ENCODE assay signal across 29 mouse cellular contexts in the genomic region with DNA sequence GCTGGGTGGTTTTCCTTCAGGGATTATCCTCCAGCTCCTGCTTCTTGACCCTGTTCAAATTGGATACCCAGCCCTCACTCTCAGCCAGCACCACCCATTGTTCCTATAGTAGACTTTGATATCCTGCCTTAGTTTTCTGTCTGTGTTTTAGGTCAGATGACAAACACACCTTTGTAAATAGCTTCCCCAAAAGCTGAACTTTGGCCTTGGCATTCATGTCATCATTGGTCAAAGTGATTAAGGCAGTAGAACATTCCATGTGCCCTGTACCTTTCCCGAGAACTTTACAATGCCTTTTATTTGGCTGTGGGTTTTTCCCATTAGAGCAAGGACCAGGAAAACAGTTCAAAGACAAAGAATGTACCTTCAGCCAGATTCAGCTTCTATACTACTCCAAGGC.
"Had no signal": no experiment of that assay in that cellular context is flagged by ENCODE, and none has a peak within 500 bp of the region (broad histone marks: within the 10 kb centered on the region; RNA-seq: fewer than 3 reads in every experiment).

No protein-coding gene starts in this region.

- H3K36me3 ChIP-seq: limb, embryonic 10.5 days; limb, embryonic 12.5 days; limb, embryonic 13.5 days; limb, embryonic 15.5 days; liver, embryonic 13.5 days; liver, embryonic 15.5 days; lung, embryonic 15.5 days; midbrain, embryonic 10.5 days; midbrain, embryonic 12.5 days; midbrain, embryonic 13.5 days; midbrain, embryonic 15.5 days had no signal

- H3K4me3 ChIP-seq: left cerebral cortex, adult 2 months; limb, embryonic 10.5 days; limb, embryonic 12.5 days; limb, embryonic 13.5 days; limb, embryonic 15.5 days; liver, embryonic 13.5 days; liver, embryonic 15.5 days; lung, embryonic 15.5 days; megakaryocyte, embryonic 14.5 days; midbrain, embryonic 10.5 days; midbrain, embryonic 12.5 days; midbrain, embryonic 13.5 days; midbrain, embryonic 15.5 days; myocyte had no signal

- H3K4me2 ChIP-seq: limb, embryonic 12.5 days; limb, embryonic 13.5 days; limb, embryonic 15.5 days; liver, embryonic 13.5 days; liver, embryonic 15.5 days; lung, embryonic 14.5 days; lung, embryonic 15.5 days; midbrain, embryonic 11.5 days; midbrain, embryonic 12.5 days; midbrain, embryonic 13.5 days; midbrain, embryonic 15.5 days had no signal

- H3K4me1 ChIP-seq: limb, embryonic 10.5 days; limb, embryonic 12.5 days; limb, embryonic 13.5 days; limb, embryonic 15.5 days; liver, embryonic 13.5 days; liver, embryonic 15.5 days; lung, embryonic 15.5 days; midbrain, embryonic 12.5 days had no signal

- H3K9me3 ChIP-seq: limb, embryonic 10.5 days; limb, embryonic 12.5 days; limb, embryonic 13.5 days; limb, embryonic 15.5 days; liver, embryonic 13.5 days; liver, embryonic 15.5 days; lung, embryonic 15.5 days; megakaryocyte, embryonic 14.5 days; midbrain, embryonic 10.5 days; midbrain, embryonic 12.5 days; midbrain, embryonic 13.5 days; midbrain, embryonic 15.5 days had no signal

- H3K9ac ChIP-seq: limb, embryonic 12.5 days; limb, embryonic 13.5 days; limb, embryonic 15.5 days; liver, embryonic 13.5 days; liver, embryonic 14.5 days; liver, embryonic 15.5 days; lung, embryonic 14.5 days; lung, embryonic 15.5 days; midbrain, embryonic 12.5 days; midbrain, embryonic 13.5 days; midbrain, embryonic 15.5 days had no signal

- ATAC-seq: lung, postnatal 0 days; midbrain, embryonic 13.5 days; midbrain, embryonic 15.5 days; midbrain, embryonic 16.5 days had no signal

- H3K27me3 ChIP-seq: limb, embryonic 12.5 days; limb, embryonic 13.5 days; limb, embryonic 15.5 days; liver, embryonic 13.5 days; liver, embryonic 15.5 days; lung, embryonic 15.5 days; megakaryocyte, embryonic 14.5 days; midbrain, embryonic 12.5 days; midbrain, embryonic 13.5 days; midbrain, embryonic 15.5 days had no signal

- H3K27ac ChIP-seq: left cerebral cortex, adult 2 months; limb, embryonic 10.5 days; limb, embryonic 12.5 days; limb, embryonic 13.5 days; limb, embryonic 15.5 days; liver, embryonic 13.5 days; liver, embryonic 14.5 days; liver, embryonic 15.5 days; lung, embryonic 15.5 days; macrophage; midbrain, embryonic 10.5 days; midbrain, embryonic 12.5 days; midbrain, embryonic 13.5 days; midbrain, embryonic 15.5 days had no signal

- DNase-seq: layer of hippocampus, postnatal 36 days; left cerebral cortex, postnatal 4 days; liver; liver, embryonic 13.5 days; lung, adult 18-20 months; lung, adult 2 months; lung, embryonic 14.5 days; lung, postnatal 10 days; lung, postnatal 14 days; lung, postnatal 36 days; lung, postnatal 4 days had no signal
